Mouse (Mus musculus) ES-E14 (cell line): ENCODE measurements around the gene Ecel1.

Experiments used
- HCFC1 ChIP-seq: IDR thresholded peaks from 2 replicates; pipeline ENCODE4 v1.6.1; 2012; ENCODE audit warnings: low read length, inconsistent platforms, borderline replicate concordance; ENCODE audit not compliant: insufficient read depth
- ZC3H11A ChIP-seq: IDR thresholded peaks from 2 replicates; pipeline ENCODE4 v1.6.1; 2012; ENCODE audit warnings: low read depth, mild to moderate bottlenecking, inconsistent platforms, low read length, borderline replicate concordance

- no peak for TF ChIP-seq ZC3H11A
- TF ChIP-seq HCFC1 = no peak
These were observed 47.5 kb upstream of the Ecel1 start for GRCm38 (mm10) chr1:87203779-87204178.
